Mouse (Mus musculus): ENCODE measurements around the gene Zfp872.

GRCm38 (mm10) chr9:22144304-22144965 is 43.5 kb upstream of the Zfp872 start:
- TF ChIP-seq CTCF (IDR thresholded peaks at IDR 0.05; ENCODE audit: insufficient read depth, low read length) (no peak), POLR2A (IDR thresholded peaks at IDR 0.05; ENCODE audit: borderline replicate concordance, extremely low read depth, low read depth, low read length) (no peak)
